Mouse (Mus musculus) c-Kit-positive CD71-positive TER-119-negative erythroid progenitor cells, embryonic 14.5 days (primary cell): ENCODE data around the gene Cops7a.

Source experiments
- DNase-seq: peaks from one replicate; pipeline ENCODE4 v3.0.0-alpha.2; 2013; ENCODE audit warnings: low read depth

Gene Cops7a

GRCm38 (mm10) chr6:124958127-124958526 lies 7.2 kb downstream of the Cops7a start:
- no peak for DNase-seq

DNA sequence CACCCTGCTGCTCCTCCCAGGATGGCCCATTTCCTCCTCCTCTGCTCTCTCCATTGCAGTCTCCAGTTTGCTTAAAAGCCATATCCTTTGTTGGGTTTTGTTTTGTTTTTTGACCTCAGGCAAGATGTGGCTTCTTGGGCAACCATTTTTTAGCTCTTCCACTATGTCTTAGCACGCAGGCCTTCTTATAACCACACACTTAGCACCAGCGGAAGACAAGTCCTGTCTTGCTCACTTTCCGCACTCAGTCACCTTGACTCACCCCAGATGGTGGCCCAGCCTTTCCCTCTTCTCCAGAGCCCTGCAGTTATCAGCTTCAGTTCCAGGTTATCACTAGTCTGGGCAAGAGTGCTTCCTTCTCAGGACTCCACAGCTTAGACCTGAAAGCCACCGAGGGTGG lies 10.1 kb downstream of the Cops7a start:
- no peak for DNase-seq

- DNase-seq, result no peak
These were observed 11.2 kb downstream of the Cops7a start for GRCm38 (mm10) chr6:124953991-124954715.

DNA sequence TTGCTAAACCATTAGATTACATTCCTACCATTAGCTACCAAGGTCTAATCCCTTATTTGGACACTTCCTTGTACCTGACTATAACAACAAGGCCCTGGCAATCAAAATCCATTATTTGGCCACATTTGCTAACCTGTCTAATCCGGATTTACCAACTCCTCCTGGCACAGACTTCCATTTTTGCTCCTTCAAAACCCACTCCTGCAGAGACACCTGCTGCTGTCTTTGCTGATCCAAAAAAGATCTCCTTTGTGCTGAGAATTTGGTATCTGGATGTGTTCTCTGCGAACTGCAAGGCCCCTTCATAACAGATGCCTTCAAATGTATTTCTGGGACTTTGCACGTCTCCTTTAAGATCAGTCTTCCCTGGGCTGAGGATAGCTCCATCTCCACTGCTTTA lies 21.8 kb downstream of the Cops7a start:
- DNase-seq, result no peak

DNA sequence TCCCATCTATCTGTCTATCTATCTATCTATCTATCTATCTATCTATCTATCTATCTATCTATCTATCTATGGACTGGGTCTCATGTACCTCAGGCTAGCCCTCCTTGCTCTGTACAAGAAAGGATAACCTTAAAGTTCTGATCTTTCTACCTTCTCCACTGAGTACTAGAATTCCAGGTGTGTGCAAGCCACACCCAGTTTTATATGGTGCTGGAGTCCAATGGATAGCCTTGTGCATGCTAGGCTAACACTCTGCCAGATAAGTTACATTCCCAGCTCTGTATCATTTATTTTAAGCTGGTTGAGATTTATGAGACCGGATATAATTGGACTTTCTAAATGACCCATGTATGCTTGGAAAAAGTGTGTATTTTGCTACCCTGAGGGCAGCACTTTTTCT lies 23.7 kb downstream of the Cops7a start:
- no peak for DNase-seq

DNA sequence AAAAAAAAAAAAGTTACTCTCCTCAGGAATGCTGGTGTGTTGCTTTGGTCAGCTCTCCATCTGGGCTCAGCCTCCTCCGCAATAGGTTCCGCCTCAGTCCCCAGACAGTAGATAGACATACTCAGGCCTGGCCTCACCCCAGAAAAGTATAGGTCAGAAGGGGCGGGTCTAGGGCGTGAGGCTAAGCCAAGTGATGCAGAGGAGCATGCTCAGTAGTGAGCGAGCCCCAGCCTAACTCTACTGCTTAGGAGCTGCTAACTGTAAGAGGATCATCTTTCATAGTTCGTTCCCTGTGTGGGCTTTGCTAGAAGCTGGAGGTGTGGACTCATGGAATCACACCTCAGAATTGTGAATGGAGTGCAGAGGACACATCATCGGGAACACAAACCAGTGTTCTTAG lies 26.8 kb downstream of the Cops7a start:
- DNase-seq, result no peak

DNA sequence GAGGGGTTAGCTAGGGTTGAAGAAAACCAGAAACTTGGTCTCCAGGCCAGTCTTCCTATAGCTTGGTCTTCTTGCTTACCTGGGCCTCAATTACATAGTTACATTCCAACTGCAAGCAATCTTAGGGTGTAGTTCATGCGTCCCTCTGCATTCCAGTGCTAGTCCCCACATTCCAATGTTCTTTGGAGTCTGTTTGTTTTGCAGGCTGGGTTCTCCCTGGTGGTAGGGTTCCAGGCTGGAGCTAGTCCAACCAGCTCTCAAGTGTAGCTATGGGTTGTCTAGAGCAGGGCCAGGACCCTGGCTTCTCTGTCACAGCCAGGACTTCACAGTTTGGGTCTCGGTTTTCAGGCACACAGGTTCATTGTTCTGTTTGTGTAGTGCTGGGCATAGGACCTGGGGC lies 27.8 kb downstream of the Cops7a start:
- no peak for DNase-seq

DNA sequence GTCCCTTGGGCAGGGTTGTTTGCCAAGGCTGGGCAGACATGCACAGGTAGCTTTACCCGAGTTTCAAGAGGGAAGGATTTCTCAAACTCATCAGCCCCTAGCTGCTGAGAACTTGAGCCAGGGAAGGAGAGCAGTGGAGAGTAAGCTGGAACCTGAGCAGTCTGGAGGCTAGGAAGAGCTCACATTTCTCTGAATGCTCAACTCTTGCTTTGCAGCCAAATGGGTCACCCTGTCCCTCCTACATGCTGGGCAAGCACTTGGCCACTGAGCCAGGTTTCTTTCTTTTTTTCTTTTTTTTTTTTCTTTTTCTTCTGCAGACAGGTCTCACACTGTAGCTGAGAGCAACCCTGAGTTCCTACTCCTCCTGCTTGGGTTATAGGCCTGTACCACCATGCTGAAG lies 28.7 kb downstream of the Cops7a start:
- DNase-seq, result no peak

DNA sequence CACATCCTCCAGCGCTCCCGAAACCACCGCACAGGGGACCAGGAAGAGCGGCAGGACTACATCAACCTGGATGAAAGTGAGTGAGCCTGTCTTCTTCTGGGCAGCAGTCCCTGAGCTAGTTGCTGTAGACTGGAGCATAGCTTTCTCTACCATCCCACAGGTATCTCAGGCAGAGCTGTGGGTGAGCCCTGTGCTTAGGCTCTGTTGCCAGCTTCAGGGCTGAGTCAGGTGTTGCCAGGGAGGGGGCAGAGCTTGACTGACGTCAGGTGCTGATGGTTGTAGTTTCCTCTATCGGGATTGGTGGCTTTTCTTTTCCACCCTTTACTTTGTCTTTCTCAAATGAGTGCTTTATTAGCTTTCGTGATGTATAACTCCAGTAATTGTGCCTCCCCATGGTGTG lies 30.7 kb downstream of the Cops7a start:
- DNase-seq, result no peak

DNA sequence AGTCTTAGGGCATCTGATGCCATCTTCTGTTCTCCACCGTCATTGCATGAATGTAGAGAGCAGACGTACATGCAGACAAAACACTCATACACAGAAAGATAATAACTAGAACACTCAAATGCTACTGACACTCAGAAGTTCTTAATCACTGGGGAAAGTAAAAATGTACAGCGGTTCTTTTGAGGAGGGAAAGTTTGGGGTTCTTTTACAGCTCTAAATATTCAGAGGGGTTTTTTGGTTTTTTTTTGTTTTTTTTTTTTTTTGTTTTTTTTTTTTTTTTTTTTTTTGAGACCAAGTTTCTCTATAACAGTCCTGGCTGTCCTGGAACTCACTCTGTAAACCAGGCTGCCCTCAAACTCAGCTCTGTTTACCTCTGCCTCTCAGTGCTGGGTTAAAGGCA lies 32.2 kb downstream of the Cops7a start:
- no peak for DNase-seq

DNA sequence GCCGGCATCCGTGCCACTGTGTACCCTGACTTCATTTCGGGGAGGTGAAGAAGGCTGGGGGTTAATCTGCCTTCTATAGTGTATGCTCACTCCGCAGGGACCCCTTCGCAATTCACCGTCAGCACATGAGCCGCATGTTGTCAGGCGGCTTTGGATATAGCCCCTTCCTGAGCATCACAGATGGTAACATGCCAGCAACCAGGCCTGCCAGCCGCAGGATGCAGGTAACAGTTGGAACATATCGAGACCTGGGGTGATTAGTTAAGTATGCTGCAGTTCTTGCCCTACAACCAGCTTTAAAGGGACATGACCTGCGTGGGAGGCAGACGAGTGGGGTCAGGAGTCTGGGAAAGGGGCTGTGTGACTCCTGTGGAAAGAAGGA lies 33.0 kb downstream of the Cops7a start:
- no peak for DNase-seq

DNA sequence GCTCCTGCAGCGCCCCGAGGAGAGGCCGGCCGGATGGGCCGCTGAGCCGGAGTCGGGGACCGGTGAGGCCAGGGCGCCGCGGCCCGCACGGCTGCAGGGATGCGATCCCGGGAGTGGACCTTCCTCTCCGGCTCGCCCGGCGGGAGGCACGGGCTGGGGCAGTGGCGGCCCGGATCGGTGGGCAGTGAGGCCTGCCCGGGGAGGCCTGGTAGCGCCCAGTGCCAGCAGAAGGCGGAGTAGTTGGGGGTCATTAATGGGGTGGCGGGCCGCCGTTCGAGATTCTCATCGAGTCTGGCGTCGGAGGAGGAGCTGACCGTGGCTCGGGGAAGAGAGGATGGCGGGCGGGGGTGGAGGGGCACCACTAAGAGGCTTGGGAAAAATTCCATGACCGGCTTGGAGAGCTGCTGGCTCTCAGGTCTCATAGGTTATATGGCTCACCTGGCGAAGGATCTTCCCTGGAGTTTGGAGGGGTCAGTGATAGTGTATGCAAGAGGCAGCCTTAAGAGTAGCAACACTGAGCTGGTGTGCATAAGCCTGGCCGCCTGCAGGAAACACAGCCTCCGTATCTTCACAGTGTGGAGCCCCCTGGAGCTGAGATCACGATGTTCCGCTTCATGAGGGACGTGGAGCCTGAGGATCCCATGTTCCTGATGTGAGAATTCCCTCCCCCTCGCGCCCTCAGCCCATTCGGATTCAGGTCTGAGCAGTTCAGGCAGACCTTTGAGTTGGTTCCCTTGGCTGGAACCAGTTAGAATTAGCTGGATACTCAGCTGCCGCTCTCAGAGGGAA lies 33.6 kb downstream of the Cops7a start:
- DNase-seq, result peak; percentile 40

DNA sequence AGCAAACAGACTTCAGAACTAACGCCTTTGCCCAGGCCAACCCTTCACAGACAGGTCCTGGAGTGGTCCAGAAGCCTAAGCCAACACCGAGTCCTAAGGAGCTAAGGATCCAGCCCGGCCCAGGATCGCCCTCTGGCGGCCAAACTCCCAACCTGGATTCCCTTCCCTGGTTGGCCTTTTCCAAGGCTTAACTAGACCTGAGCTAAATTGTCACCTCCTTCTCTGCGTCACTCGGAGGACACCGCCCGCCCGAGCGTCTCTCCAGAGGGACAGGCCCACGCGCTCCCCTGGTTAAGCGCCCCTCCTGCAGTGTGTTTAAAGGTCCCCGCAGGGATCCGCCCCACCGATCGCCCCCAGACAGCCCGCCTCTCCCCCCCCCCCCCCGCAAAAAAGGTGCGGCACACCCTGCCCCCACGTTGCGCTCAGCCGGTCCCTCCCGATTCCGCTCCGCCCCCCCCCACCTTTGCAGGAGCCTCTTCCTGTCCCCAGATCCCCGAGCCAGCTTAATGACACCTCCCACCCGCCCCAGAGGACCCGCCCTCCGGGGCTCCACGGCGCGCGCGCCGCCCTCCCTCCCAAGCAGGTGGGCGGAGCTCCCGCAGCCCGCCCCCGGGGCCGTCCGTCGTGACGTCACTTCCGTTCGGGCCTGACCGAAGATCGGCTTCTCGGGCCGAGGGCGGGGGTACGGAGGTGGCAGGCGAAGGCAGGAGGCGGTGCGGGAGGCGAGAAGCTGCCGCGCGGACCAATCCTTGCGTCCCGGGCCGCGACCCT lies 34.4 kb downstream of the Cops7a start, which contains the start of gene Mlf2:
Mlf2 (plus strand) TSS at position 633 of the 771 bp plus-strand sequence.
- peak; percentile 95 for DNase-seq

DNA sequence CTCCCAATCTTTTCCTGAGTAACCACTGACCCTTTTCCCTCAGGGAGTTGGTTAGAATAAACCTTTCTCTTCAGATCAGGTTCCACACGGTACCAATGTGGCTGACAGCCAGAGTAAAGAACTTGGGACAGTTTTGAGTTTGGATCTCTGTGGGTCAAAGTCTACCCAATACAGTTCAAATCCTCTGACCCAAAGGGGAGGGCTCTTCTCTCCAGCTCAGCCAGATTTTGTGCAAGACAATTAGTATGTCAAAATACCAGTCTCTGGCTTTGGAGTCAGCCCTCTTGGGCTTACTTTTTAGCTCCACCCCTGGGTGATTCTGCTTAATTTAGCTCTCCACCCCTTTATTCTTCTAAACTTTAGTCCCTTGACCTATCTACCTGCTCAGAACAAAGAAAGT lies 35.1 kb downstream of the Cops7a start:
- no peak for DNase-seq

DNA sequence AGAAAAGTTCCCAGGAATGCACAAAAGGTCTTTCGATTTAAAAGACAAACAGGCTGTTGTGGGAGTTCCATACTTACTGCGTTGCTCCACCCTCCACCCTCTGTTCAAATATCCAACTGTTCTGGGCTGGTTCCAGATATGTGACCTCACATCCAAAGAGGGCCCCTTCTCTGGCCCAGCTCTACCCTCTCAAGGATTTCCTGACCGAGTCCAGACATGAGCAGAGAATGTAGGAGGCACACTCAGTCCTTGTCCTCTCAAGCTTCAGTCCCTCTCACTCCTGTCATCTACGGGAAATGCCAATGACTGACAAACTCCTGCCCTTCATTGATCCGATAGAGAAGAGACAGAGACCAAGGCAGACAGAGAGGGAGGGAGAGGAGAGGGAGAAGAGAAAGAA lies 39.4 kb downstream of the Cops7a start:
- no peak for DNase-seq

DNA sequence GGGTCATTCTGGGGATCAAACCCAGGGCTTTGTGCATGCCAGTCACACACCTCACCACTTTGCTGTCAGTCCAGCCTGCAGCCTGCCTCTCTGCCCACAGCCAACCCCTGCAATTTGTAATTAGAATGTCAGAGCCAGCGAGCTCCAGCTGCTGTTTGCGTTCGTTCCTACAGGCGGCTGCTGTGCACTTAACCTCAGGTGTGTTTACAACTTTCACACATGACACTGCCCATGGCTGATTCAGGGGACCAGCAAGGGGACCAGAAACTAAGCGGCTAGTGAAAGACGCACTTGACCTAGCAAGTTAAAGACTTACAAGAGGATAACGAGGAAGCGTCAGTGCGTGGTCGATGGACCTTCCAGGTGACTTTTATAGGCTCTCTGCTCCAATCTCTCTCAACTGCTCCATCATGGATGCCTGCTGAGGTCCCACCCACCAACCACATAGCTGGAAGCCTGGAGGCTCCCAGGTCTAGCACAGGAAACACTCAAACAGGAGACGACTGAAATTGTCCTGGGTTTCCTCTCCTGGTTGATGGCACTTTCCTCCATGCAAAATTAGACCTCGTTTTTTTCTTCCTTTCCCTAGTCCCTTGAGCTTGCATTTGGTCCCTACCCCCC lies 40.1 kb downstream of the Cops7a start:
- no peak for DNase-seq

DNA sequence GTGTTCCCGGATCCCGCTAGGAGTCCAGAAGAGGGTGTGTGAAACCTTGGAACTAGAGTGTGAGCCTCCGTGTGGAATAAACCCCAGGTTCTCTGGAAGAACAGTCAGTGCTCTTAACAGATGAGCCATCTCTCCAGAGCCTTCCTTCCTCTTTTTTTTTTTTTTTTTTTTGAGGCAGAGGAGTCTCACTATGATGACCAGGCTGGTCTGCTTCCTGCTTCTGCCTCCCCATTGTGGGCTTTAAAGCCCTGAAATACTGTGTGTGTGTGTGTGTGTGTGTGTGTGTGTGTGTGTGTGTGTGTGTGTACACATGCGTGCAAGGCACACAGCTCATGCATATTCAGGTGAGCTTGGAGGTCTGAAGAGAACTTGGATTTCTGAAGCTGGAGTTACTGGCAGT lies 43.8 kb downstream of the Cops7a start:
- no peak for DNase-seq

- DNase-seq, result no peak
These were observed 44.8 kb downstream of the Cops7a start for GRCm38 (mm10) chr6:124920318-124921085.

DNA sequence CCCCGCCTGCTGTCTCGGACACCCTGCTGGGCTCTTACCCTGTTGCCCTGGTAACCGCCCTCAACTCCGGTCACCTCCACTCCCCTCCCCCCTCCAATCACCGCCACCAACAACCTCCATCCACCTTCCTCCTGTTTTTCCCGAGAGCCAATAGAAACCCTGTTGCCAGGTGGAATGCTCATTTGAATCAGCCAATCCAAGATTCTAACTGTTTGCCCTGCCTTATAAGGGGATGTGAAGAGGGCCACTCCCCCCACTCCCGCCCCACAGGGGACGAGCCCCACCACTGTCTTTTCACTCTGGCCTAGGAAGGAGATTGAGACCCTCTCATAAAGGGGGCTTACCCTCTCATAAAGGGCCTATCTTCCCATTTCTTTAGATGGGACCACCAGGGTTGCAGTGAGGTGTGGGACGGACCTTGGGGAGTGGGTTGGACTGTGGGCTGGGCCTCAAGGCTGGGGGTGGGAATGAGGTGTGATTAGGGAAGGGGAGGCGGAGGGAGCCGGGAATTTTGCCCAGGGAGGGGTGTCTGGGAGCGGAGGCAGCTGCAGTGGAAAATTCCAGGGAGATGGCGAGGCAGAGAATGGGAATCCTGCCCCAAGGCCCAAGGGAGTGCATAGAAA lies 45.5 kb downstream of the Cops7a start, which contains the start of gene Ptms:
Ptms (minus strand) TSS at position 409 of the 623 bp plus-strand sequence.
- DNase-seq, result no peak

GRCm38 (mm10) chr6:124918890-124919627 lies 46.3 kb downstream of the Cops7a start:
- no peak for DNase-seq
